Mouse (Mus musculus) neural tube, embryonic 15.5 days (tissue): ENCODE results near the gene Epas1. TPM values are rescaled to one million over a fixed set of nuclear protein-coding genes. Genes with fewer than 3 reads are reported as not detected.
A peak's percentile ranks its signal among the peaks of the same experiment; 100 is the strongest.

Source experiments
- ATAC-seq: fragments of 200-750 bp; cut with Nextera tagmentation; 2 replicates; pipeline ENCODE4 v1.8.0; 2017; ENCODE audit warnings: mild to moderate bottlenecking, moderate TSS enrichment, moderate library complexity; ENCODE audit not compliant: low FRiP score
- H3K27ac ChIP-seq: fragments of 300-500 bp; sonication (generic); replicated peaks from 2 replicates; pipeline ENCODE4 v1.5.1; 2015; ENCODE audit warnings: mild to moderate bottlenecking, inconsistent platforms
- H3K27me3 ChIP-seq: fragments of 300-500 bp; sonication (generic); replicated peaks from 2 replicates; pipeline ENCODE4 v1.6.1; 2015; ENCODE audit warnings: inconsistent platforms
- H3K36me3 ChIP-seq: fragments of 300-500 bp; sonication (generic); 2 replicates; pipeline ENCODE4 v1.6.1; 2015; ENCODE audit warnings: inconsistent platforms
- H3K4me1 ChIP-seq: fragments of 300-500 bp; sonication (generic); 2 replicates; pipeline ENCODE4 v1.6.1; 2015; ENCODE audit warnings: inconsistent platforms
- H3K4me2 ChIP-seq: fragments of 300-500 bp; sonication (generic); 2 replicates; pipeline ENCODE4 v1.6.1; 2015; ENCODE audit warnings: inconsistent platforms, mild to moderate bottlenecking, moderate library complexity
- H3K4me3 ChIP-seq: fragments of 300-500 bp; sonication (generic); replicated peaks from 2 replicates; pipeline ENCODE4 v1.5.1; 2015; ENCODE audit warnings: mild to moderate bottlenecking, inconsistent platforms
- H3K9ac ChIP-seq: fragments of 300-500 bp; sonication (generic); replicated peaks from 2 replicates; pipeline ENCODE4 v1.6.1; 2015; ENCODE audit warnings: mild to moderate bottlenecking, inconsistent platforms
- H3K9me3 ChIP-seq: fragments of 300-500 bp; sonication (generic); replicated peaks from 2 replicates; pipeline ENCODE4 v1.6.1; 2016; ENCODE audit warnings: inconsistent platforms
- WGBS: fragments of 180-500 bp; shearing (Covaris S2); methylation state at CpG from one replicate; pipeline ENCODE4 v1.1.7; 2015; ENCODE audit warnings: mixed read lengths; 5-methylcytosine and 5-hydroxymethylcytosine counted together
- polyA plus RNA-seq: library from polyadenylated mRNA; unstranded; fragments of >200 nt; fragmentation: Nextera tagmentation; extraction: Ambion mirVana; gene quantifications from 2 replicates; pipeline ENCODE4 v1.2.1, GENCODE M21; 2015

Epas1 gene
- polyA plus RNA-seq, 1 experiment from 2014 or later = 4.5 TPM

DNA sequence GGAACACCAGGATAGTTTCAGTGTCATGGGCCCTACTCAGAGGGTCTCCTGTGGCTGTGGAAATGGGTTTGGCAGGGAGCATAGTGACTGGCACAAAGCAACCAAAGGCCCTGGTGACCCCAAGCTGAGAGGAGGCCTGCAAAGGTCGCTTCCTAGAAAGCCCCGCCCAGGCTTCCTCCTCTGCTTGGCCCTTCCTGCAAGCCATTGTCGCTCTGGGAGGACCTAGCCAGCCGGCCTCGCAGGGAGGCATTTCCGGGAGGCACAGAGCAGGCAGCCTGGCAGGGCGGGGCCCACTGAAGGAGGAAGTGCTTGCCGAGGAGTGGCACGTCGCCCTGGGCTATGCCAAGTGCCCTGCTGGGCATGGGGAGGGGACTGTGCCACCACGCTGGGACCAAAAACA, 21.5 kb upstream of the Epas1 start:
- H3K4me3 ChIP-seq = no peak overlapping the region
- H3K9ac ChIP-seq = no peak overlapping the region
- WGBS = 11% methylated on average over 11 of the region's 11 CpGs
- no peak for ATAC-seq
- H3K36me3 ChIP-seq = no peaks in the 10 kb centered on the region
- H3K9me3 ChIP-seq = no peaks in the 10 kb centered on the region
- H3K4me1 ChIP-seq = peaks cover 5% of the 10 kb centered on the region; the same call in 1 of the 2 replicates
- no peaks in the 10 kb centered on the region for H3K27me3 ChIP-seq
- no peak overlapping the region for H3K27ac ChIP-seq
- 0 out of 2 replicates have a peak overlapping the region, but pooled peaks have one; percentile 13 for H3K4me2 ChIP-seq

DNA sequence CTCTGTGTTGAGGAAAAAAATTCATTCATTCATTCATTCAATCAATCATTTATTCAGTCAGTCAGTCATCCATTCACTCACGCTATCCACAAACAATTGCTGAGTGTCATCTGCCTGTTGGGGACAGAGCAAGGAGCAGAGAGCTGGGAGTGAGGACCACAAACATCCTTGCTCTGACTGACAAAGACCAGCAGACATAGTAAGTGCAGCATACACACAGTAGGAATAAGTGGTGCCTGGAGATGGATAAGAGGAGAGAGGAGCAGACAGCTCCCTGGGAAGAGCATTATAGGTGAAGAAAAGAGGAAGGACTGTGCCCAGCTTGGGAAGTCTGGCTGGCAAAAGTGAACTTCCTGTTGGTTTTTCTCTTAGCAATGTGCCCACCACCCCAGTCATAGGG, 21.0 kb upstream of the Epas1 start:
- no peak overlapping the region for H3K4me3 ChIP-seq
- H3K9ac ChIP-seq = no peak overlapping the region
- no peak for ATAC-seq
- no peaks in the 10 kb centered on the region for H3K9me3 ChIP-seq
- H3K4me2 ChIP-seq = no peak overlapping the region
- no peaks in the 10 kb centered on the region for H3K36me3 ChIP-seq
- peaks cover 5% of the 10 kb centered on the region; the same call in 1 of the 2 replicates for H3K4me1 ChIP-seq
- 85% methylated on average over 1 of the region's 1 CpGs for WGBS
- no peaks in the 10 kb centered on the region for H3K27me3 ChIP-seq
- no peak overlapping the region for H3K27ac ChIP-seq

DNA sequence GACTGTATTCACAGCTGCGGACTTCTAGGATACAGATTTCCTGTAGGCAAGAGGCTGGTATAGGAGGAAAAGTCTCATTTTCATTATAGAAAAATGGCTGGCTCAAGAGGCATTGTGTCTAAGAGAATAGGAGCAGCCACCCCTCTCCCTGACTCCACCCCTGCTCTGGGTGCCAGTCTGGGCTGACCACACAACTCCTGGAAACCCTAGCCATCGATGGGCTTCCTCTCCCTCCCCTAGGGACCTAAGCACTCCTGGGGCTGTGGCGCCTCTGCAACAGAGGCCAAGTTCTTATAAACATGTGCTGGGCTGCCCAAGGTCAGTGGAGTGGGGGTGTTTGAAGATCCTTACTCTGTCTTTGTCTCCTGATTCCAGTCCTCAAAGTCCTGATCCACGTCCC, 19.9 kb upstream of the Epas1 start:
- no peaks in the 10 kb centered on the region for H3K36me3 ChIP-seq
- ATAC-seq = no peak
- WGBS = 87% methylated on average over 4 of the region's 4 CpGs
- H3K4me2 ChIP-seq = no peak overlapping the region
- no peak overlapping the region for H3K27ac ChIP-seq
- peaks cover 5% of the 10 kb centered on the region; the same call in 1 of the 2 replicates for H3K4me1 ChIP-seq
- no peak overlapping the region for H3K4me3 ChIP-seq
- no peaks in the 10 kb centered on the region for H3K9me3 ChIP-seq
- H3K27me3 ChIP-seq = no peaks in the 10 kb centered on the region
- H3K9ac ChIP-seq = no peak overlapping the region

DNA sequence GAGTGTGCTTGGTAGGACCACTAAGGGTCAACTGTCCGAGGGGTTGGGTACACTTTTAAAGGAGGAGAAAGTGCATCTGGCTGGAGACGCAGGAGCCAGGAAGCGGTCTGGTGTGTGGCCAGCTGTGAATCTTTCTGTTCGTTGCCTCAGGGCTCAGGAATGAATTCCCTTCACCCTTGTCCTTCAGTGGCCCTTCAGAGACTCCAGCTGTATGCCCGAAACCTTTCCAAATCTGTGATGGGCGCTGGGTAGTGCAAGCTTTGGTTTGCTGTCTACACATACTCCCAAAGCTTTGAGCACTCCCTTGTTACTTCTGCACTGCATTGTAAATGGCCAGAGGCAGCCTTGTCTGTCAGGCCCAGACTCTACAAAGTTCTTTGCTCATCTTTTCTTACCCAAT, 15.0 kb upstream of the Epas1 start:
- Histone ChIP-seq H3K27me3 (no peaks in the 10 kb centered on the region), H3K4me3 (no peak overlapping the region), H3K4me2 (no peak overlapping the region), H3K9me3 (no peaks in the 10 kb centered on the region), H3K36me3 (no peaks in the 10 kb centered on the region), H3K27ac (no peak overlapping the region), H3K9ac (no peak overlapping the region), H3K4me1 (no peaks in the 10 kb centered on the region)
- WGBS = 85% methylated on average over 6 of the region's 6 CpGs
- no peak for ATAC-seq

DNA sequence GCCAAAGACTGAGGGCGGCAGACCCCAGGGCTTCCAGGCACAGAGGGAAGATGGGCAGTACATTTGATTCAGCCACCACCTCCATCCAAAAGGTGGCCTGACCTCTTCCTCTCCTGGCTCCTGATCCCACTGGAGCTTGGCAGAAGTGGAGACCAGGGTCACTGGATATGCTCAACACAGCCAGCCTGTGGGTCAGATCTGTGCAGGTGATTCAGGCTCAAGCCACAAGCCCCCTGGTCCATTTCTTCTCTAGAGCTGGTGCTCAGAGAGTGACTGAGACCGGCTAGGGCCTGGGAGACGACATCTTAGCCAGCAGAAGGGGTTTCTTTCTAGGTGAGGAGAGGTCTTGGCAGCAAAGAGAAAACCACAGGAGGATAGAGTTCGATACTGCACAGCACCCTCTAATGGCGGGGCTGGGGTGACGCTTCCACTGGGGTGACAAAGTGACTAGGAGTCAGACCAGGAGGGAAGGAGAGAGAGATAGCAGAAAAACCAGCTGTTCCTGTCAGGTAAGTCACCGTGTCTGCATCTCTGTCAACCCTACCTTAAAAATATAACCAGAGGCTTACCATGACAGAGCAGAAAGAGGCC, 10.1 kb upstream of the Epas1 start:
- no peak overlapping the region for H3K4me3 ChIP-seq
- H3K27me3 ChIP-seq = no peaks in the 10 kb centered on the region
- H3K4me2 ChIP-seq = no peak overlapping the region
- 87% methylated on average over 6 of the region's 7 CpGs for WGBS
- H3K4me1 ChIP-seq = no peaks in the 10 kb centered on the region
- no peaks in the 10 kb centered on the region for H3K9me3 ChIP-seq
- H3K36me3 ChIP-seq = no peaks in the 10 kb centered on the region
- no peak overlapping the region for H3K27ac ChIP-seq
- no peak overlapping the region for H3K9ac ChIP-seq
- ATAC-seq = no peak

DNA sequence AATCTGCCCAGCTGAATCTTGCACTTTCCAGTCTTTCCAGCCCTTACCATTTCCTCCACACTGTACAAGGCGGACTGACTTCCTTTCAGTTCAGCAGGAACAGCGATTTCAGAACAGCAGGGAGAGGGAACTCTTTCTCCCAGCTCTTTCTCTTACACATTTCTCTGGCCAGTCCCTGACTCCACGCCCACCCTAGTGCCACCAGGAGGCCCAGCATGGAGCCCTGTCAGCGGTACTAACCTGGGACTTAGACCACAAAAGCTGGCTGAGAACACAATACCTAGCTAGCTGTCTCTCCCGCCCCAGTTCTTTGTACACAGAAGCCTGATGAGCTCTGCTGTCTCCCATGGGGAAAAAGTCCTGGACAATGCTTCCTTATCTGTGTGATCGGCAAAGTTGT, 8.6 kb upstream of the Epas1 start:
- no peaks in the 10 kb centered on the region for H3K36me3 ChIP-seq
- no peaks in the 10 kb centered on the region for H3K27me3 ChIP-seq
- no peak overlapping the region for H3K9ac ChIP-seq
- WGBS = 40% methylated on average over 6 of the region's 6 CpGs
- no peak overlapping the region for H3K27ac ChIP-seq
- H3K4me3 ChIP-seq = no peak overlapping the region
- no peak overlapping the region for H3K4me2 ChIP-seq
- ATAC-seq = no peak
- H3K9me3 ChIP-seq = no peaks in the 10 kb centered on the region
- H3K4me1 ChIP-seq = no peaks in the 10 kb centered on the region

DNA sequence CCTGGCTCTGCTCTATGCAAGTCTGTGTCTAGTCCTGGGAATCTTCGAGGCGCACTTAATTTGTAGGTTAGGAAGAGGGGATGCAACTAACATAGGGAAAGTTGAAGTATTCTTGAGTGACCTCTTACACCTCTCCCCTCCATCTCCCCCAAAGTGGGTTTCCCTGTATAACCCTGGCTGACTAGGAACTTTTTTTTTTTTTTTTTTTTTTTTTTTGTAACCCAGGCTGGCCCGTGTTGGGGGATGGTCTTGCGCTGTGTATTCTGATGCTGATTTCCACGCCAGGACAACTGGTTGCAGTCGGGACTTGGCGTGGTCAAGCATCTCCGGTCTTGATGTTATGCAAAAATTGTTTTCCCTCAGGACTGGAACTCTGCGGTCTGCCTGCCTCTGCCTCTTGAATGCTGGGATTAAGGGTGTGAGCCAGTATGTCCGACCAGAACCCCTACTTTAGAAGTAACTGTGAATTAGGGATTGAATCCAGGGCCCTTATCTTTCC, 2.1 kb upstream of the Epas1 start:
- no peak overlapping the region for H3K27ac ChIP-seq
- H3K27me3 ChIP-seq = peaks cover 52% of the 10 kb centered on the region
- H3K4me2 ChIP-seq = no peak overlapping the region
- no peak for ATAC-seq
- WGBS = 73% methylated on average over 10 of the region's 10 CpGs
- no peaks in the 10 kb centered on the region for H3K9me3 ChIP-seq
- no peaks in the 10 kb centered on the region for H3K36me3 ChIP-seq
- no peak overlapping the region for H3K9ac ChIP-seq
- no peak overlapping the region for H3K4me3 ChIP-seq
- peaks cover 31% of the 10 kb centered on the region for H3K4me1 ChIP-seq

DNA sequence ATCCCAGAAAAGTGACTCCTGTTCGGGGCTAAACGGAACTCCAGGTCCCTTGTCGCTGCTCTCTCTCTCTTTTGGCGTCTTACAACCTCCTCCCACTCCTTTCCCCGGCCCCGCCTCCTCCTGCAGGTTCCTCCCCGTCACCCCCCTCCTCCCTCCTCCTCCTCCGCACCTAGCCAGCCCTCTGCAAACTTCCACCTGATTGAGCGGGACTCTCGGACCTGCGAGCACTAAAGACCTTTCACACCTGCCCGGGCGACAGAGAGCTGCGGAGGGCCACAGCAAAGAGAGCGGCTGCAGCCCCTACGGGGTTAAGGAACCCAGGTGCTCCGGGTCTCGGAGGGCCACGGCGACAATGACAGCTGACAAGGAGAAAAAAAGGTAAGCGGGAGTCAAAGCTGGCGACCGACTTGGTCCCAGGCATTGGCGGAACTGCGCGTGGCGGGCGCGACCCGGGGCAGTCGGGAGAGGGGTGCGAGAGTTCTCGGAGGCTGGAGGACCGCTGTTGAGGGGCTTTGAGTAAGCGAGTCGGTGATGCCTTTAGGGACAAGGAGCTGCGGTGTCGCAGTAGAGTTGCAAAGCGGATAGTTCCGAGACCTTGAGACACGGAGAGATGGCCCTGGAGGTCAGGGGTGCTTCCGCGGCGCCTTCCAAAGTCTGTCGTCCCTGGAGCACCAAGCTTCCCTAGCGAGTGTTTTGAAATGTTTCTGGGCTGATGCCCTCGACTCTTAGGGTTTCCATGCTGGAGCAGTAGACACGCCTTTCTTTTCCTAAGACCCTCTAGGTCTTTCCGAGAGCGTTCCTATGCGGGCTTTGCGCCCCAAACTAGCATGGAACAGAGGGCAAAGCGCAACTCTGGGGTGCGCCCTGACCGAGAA, 668 bp downstream of the Epas1 start:
- peaks cover 56% of the 10 kb centered on the region for H3K27me3 ChIP-seq

DNA sequence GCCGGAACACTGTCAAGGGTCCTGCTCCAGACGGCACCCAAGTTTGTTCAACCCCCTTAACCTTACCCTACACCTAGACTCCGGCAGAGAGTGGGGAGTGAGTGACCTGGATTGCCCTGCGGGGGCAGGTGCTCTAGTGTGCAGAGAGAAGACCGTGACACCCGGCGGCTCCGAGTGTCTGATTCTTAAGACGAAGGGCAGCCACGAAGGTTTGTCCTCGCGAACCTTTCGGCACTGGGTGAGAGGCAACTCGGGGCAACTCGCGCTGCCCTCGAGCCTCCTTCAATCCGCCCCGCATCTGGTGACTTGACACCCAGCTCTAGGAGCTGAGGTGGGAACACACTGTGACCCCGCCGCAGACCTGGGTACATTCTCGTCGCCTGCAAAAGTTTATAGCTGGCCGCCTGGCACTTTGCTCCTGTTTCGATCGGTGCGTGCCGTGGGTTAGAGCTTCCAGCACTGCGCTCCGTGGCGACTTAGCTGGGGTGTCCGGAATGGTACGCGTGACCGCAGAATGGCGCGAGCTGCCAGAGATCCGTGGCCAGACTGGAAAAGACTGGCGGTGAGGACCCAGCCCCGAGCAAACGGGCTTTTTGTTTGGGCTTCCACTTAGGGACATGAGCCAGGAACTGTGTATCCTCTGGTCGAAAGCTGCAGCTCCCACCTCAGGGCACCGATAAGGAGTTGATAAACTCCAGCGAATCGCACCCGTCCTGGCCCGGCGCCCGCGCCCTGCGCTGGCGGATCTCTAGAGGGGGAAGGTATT, 1.5 kb downstream of the Epas1 start:
- peak overlapping the region; percentile 49 for H3K4me3 ChIP-seq
- peaks cover 56% of the 10 kb centered on the region for H3K27me3 ChIP-seq
- 1% methylated on average over 52 of the region's 52 CpGs for WGBS
- peak overlapping the region; percentile 93 for H3K4me2 ChIP-seq
- H3K9me3 ChIP-seq = no peaks in the 10 kb centered on the region
- no peak for ATAC-seq
- H3K36me3 ChIP-seq = no peaks in the 10 kb centered on the region
- H3K4me1 ChIP-seq = peaks cover 31% of the 10 kb centered on the region
- H3K9ac ChIP-seq = peak overlapping the region; percentile 18; the same call in 1 of the 2 replicates
- H3K27ac ChIP-seq = no peak overlapping the region

More for the DNA sequence above, 668 bp downstream of the Epas1 start:
- H3K9me3 ChIP-seq = no peaks in the 10 kb centered on the region
- 0 out of 2 replicates have a peak overlapping the region, but pooled peaks have one; percentile 18 for H3K9ac ChIP-seq
- H3K4me3 ChIP-seq = peak overlapping the region; percentile 49
- H3K4me2 ChIP-seq = peak overlapping the region; percentile 93
- H3K36me3 ChIP-seq = no peaks in the 10 kb centered on the region
- under 1% methylated on average over 55 of the region's 55 CpGs for WGBS
- no peak for ATAC-seq
- H3K4me1 ChIP-seq = peaks cover 31% of the 10 kb centered on the region
- H3K27ac ChIP-seq = no peak overlapping the region

DNA sequence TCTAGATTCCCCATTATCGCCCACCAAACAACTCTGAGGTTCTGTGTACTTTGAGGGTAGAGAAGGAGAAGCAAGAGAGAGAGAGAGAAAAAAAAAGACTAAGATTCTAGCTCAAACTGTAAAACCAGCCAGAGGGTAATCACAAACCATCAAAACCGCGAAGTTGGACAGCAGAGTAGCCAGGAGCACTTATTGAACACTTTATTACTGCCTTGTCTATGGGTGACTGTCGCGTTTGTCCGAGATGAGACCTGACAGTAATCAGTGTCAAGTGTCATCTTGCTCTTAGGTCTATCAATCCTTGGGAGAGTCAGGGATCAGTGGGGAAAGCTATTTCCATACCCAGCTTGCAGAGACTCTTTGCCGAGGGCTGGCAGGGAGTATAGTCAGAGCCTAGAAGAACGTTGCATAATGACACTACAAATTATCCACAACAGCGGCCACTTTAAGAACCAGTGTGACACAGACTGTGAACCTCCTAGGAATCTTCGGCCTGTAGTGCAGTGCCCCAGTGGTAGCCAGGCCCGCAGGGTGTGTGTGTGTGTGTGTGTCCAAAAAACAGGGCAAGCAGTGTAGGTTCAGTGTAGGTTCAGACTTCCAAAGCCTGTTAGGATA, 2.2 kb downstream of the Epas1 start:
- Histone ChIP-seq H3K36me3 (no peaks in the 10 kb centered on the region), H3K27me3 (peaks cover 51% of the 10 kb centered on the region), H3K4me1 (peaks cover 31% of the 10 kb centered on the region), H3K9me3 (no peaks in the 10 kb centered on the region), H3K4me3 (peak overlapping the region; percentile 49), H3K27ac (no peak overlapping the region), H3K9ac (no peak overlapping the region), H3K4me2 (peak overlapping the region; percentile 93)
- ATAC-seq = no peak
- WGBS = 17% methylated on average over 11 of the region's 11 CpGs

DNA sequence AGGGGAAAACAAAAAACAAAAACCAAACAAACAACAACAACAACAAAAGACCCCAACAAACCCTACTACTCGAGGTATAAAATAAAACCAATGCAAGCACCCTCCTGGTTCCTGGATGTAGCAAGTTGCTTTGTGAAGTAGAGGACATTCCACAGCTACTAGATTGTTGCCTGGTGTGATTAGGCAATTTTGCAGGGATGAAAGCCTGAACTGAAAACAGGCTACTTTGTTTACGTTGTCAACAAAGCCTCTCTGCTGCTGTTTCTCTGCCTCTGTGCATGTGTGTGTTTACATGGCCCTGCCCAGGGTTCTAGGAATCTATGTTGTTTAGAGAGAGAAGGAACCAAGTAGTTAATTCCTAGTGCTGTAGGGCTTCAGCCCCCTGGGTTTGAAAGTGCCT, 4.1 kb downstream of the Epas1 start:
- H3K9me3 ChIP-seq = no peaks in the 10 kb centered on the region
- peaks cover 35% of the 10 kb centered on the region for H3K27me3 ChIP-seq
- H3K9ac ChIP-seq = no peak overlapping the region
- ATAC-seq = no peak
- H3K4me2 ChIP-seq = no peak overlapping the region
- H3K4me1 ChIP-seq = peaks cover 29% of the 10 kb centered on the region
- no peaks in the 10 kb centered on the region for H3K36me3 ChIP-seq
- WGBS = 43% methylated on average over 2 of the region's 2 CpGs
- no peak overlapping the region for H3K27ac ChIP-seq
- no peak overlapping the region for H3K4me3 ChIP-seq
